In genomic region chr12:93342933-93343332, GRCm38 (mm10) we compare ENCODE assay signal across 27 mouse cellular contexts.
DNase-seq lines count a peak whose midpoint lies in the region; ATAC-seq and TF ChIP-seq lines count a peak whose summit lies in the region.
"Had no signal": no experiment of that assay in that cellular context is flagged by ENCODE, and none has a peak within 500 bp of the region (broad histone marks: within the 10 kb centered on the region; RNA-seq: fewer than 3 reads in every experiment).

No protein-coding gene starts in this region.

- no peak overlapping the region for H3K9ac ChIP-seq in kidney, postnatal 0 days (ENCODE audit: low read depth, low read length)
- H3K9ac ChIP-seq in embryonic facial prominence, embryonic 14.5 days (ENCODE audit: low read depth, low read length) = no peak overlapping the region
- no peak overlapping the region for H3K9ac ChIP-seq in limb, embryonic 14.5 days (ENCODE audit: low read depth, low read length, severe bottlenecking)
- H3K9ac ChIP-seq: embryonic facial prominence, embryonic 12.5 days; forebrain, embryonic 13.5 days; limb, embryonic 12.5 days; liver, embryonic 13.5 days had no signal

- H3K36me3 ChIP-seq in kidney, postnatal 0 days (ENCODE audit: insufficient read depth, low read length) = no peaks in the 10 kb centered on the region
- no peaks in the 10 kb centered on the region for H3K36me3 ChIP-seq in embryonic facial prominence, embryonic 14.5 days (ENCODE audit: control insufficient read depth, insufficient read depth, low read length)
- no peaks in the 10 kb centered on the region for H3K36me3 ChIP-seq in limb, embryonic 14.5 days (ENCODE audit: control insufficient read depth, insufficient read depth, low read length)
- H3K36me3 ChIP-seq: embryonic facial prominence, embryonic 12.5 days; heart, embryonic 10.5 days; limb, embryonic 12.5 days; liver, embryonic 13.5 days; midbrain, embryonic 10.5 days had no signal

- H3K27ac ChIP-seq in kidney, postnatal 0 days = no peak overlapping the region
- H3K27ac ChIP-seq in embryonic facial prominence, embryonic 14.5 days (replicated peaks; ENCODE audit: low read depth, low read length) = no peak overlapping the region
- no peak overlapping the region for H3K27ac ChIP-seq in limb, embryonic 14.5 days (replicated peaks; ENCODE audit: low read depth, low read length)
- H3K27ac ChIP-seq: embryonic facial prominence, embryonic 12.5 days; forebrain, embryonic 13.5 days; heart, embryonic 10.5 days; limb, embryonic 12.5 days; liver, embryonic 13.5 days; midbrain, embryonic 10.5 days had no signal

- no peaks in the 10 kb centered on the region for H3K4me1 ChIP-seq in kidney, postnatal 0 days (replicated peaks; ENCODE audit: insufficient read depth, low read length)
- no peaks in the 10 kb centered on the region for H3K4me1 ChIP-seq in embryonic facial prominence, embryonic 14.5 days (ENCODE audit: control insufficient read depth, insufficient read depth, low read length)
- H3K4me1 ChIP-seq in limb, embryonic 14.5 days (ENCODE audit: control insufficient read depth, insufficient read depth, low read length) = no peaks in the 10 kb centered on the region
- H3K4me1 ChIP-seq: embryonic facial prominence, embryonic 12.5 days; forebrain, embryonic 13.5 days; heart, embryonic 10.5 days; liver, embryonic 13.5 days; midbrain, embryonic 10.5 days had no signal

- TF ChIP-seq POLR2A in limb, embryonic 14.5 days (IDR thresholded peaks at IDR 0.05; ENCODE audit: borderline replicate concordance, extremely low read depth, insufficient read depth, insufficient read length) = no peak

- peak; percentile 76 for DNase-seq in kidney, postnatal 0 days (ENCODE audit: low spot score)
- DNase-seq in kidney, postnatal 10 days = no peak
- DNase-seq in embryo, embryonic 11 days = peak; percentile 71
- DNase-seq in embryonic facial prominence, embryonic 14.5 days (ENCODE audit: low spot score) = peak; percentile 2
- peak; percentile 3 for DNase-seq in limb, embryonic 14.5 days (ENCODE audit: low spot score)
- DNase-seq: adrenal gland, adult 2 months; cerebellum, adult 18-20 months; cerebellum, postnatal 14 days; heart, postnatal 4 days; layer of hippocampus, adult 9-11 months; liver, embryonic 13.5 days; lung, adult 2 months; lung, postnatal 36 days; right cerebral cortex, adult 18-20 months; thymus, adult 18-20 months; thymus, postnatal 36 days had no signal

- 20% methylated on average over 4 of the region's 4 CpGs for WGBS in kidney, postnatal 0 days
- whole genome bisulfite sequencing in embryonic facial prominence, embryonic 14.5 days = 25% methylated on average over 4 of the region's 4 CpGs
- 10% methylated on average over 4 of the region's 4 CpGs for WGBS in limb, embryonic 14.5 days

- H3K4me2 ChIP-seq in kidney, postnatal 0 days (ENCODE audit: low read length) = no peak overlapping the region
- no peak overlapping the region for H3K4me2 ChIP-seq in embryonic facial prominence, embryonic 14.5 days (ENCODE audit: low read depth, low read length)
- H3K4me2 ChIP-seq in limb, embryonic 14.5 days (replicated peaks; ENCODE audit: low read depth, low read length, severe bottlenecking) = no peak overlapping the region
- H3K4me2 ChIP-seq: embryonic facial prominence, embryonic 12.5 days; forebrain, embryonic 13.5 days; limb, embryonic 12.5 days; liver, embryonic 13.5 days had no signal

- TF ChIP-seq CTCF in kidney, postnatal 0 days (IDR thresholded peaks at IDR 0.05; ENCODE audit: low read depth) = no peak

- no peaks in the 10 kb centered on the region for H3K9me3 ChIP-seq in kidney, postnatal 0 days (replicated peaks; ENCODE audit: low read length)
- H3K9me3 ChIP-seq in embryonic facial prominence, embryonic 14.5 days (ENCODE audit: control insufficient read depth, low read length) = no peaks in the 10 kb centered on the region
- H3K9me3 ChIP-seq in limb, embryonic 14.5 days (ENCODE audit: control insufficient read depth, low read length) = no peaks in the 10 kb centered on the region
- H3K9me3 ChIP-seq: embryonic facial prominence, embryonic 12.5 days; forebrain, embryonic 13.5 days; heart, embryonic 10.5 days; limb, embryonic 12.5 days; liver, embryonic 13.5 days; midbrain, embryonic 10.5 days had no signal

- H3K4me3 ChIP-seq in kidney, postnatal 0 days (replicated peaks; ENCODE audit: low read depth, low read length) = no peak overlapping the region
- H3K4me3 ChIP-seq in embryonic facial prominence, embryonic 14.5 days (ENCODE audit: low read depth, low read length) = no peak overlapping the region
- H3K4me3 ChIP-seq in limb, embryonic 14.5 days (replicated peaks; ENCODE audit: low read length) = no peak overlapping the region
- H3K4me3 ChIP-seq: embryonic facial prominence, embryonic 12.5 days; erythroblast, embryonic 14.5 days; forebrain, embryonic 13.5 days; heart, embryonic 10.5 days; limb, embryonic 12.5 days; liver, embryonic 13.5 days; midbrain, embryonic 10.5 days had no signal

- H3K27me3 ChIP-seq in kidney, postnatal 0 days (ENCODE audit: insufficient read depth, low read length) = no peaks in the 10 kb centered on the region
- no peaks in the 10 kb centered on the region for H3K27me3 ChIP-seq in embryonic facial prominence, embryonic 14.5 days (replicated peaks; ENCODE audit: control insufficient read depth, insufficient read depth, low read length)
- no peaks in the 10 kb centered on the region for H3K27me3 ChIP-seq in limb, embryonic 14.5 days (ENCODE audit: control insufficient read depth, insufficient read depth, low read length)
- H3K27me3 ChIP-seq: embryonic facial prominence, embryonic 12.5 days; forebrain, embryonic 13.5 days; limb, embryonic 12.5 days; liver, embryonic 13.5 days had no signal

- no peak for ATAC-seq in kidney, postnatal 0 days (replicated peaks; ENCODE audit: low FRiP score, low read depth)
- ATAC-seq in embryonic facial prominence, embryonic 14.5 days (ENCODE audit: low read depth) = no peak
- no peak for ATAC-seq in limb, embryonic 14.5 days (ENCODE audit: low FRiP score, low read depth)
- ATAC-seq in monocyte, adult 5-6 weeks (replicated peaks; ENCODE audit: insufficient number of reproducible peaks, low FRiP score, low TSS enrichment, poor library complexity, severe bottlenecking) = no peak
- ATAC-seq in megakaryocyte-erythroid progenitor cell, adult 5-6 weeks (replicated peaks; ENCODE audit: low FRiP score, low TSS enrichment, poor library complexity, severe bottlenecking) = no peak
- ATAC-seq: forebrain, embryonic 13.5 days; hindbrain, embryonic 16.5 days; intestine, embryonic 16.5 days; midbrain, embryonic 16.5 days had no signal
